Mouse (Mus musculus) intestine, embryonic 14.5 days (tissue): ENCODE measurements around the gene Sbk3. TPM values are rescaled to one million over a fixed set of nuclear protein-coding genes. Genes with fewer than 3 reads are reported as not detected.

Experiments
- ATAC-seq: fragments of 200-750 bp; cut with Nextera tagmentation; replicated peaks from 2 replicates; pipeline ENCODE4 v1.8.0; 2017; ENCODE audit warnings: low read depth, moderate number of reproducible peaks, moderate TSS enrichment, moderate library complexity; ENCODE audit not compliant: low FRiP score, low TSS enrichment
- DNase-seq: peaks from one replicate; pipeline ENCODE4 v3.0.0-alpha.2; 2018; ENCODE audit warnings: low spot score
- H3K27ac ChIP-seq: fragments of 300-500 bp; sonication (generic); 2 replicates; pipeline ENCODE4 v1.5.1; 2014; ENCODE audit warnings: low read depth, mild to moderate bottlenecking, control low read depth
- H3K27me3 ChIP-seq: fragments of 300-500 bp; sonication (generic); replicated peaks from 2 replicates; pipeline ENCODE4 v1.6.1; 2014; ENCODE audit warnings: low read length, control low read depth; ENCODE audit not compliant: control insufficient read depth, insufficient read depth
- H3K36me3 ChIP-seq: fragments of 300-500 bp; sonication (generic); 2 replicates; pipeline ENCODE4 v1.6.1; 2014; ENCODE audit warnings: low read length, control low read depth; ENCODE audit not compliant: control insufficient read depth, insufficient read depth
- H3K4me1 ChIP-seq: fragments of 300-500 bp; sonication (generic); replicated peaks from 2 replicates; pipeline ENCODE4 v1.6.1; 2014; ENCODE audit warnings: low read length, control low read depth, mixed read lengths; ENCODE audit not compliant: control insufficient read depth, insufficient read depth
- H3K4me2 ChIP-seq: fragments of 300-500 bp; sonication (generic); 2 replicates; pipeline ENCODE4 v1.6.1; 2014; ENCODE audit warnings: low read length
- H3K4me3 ChIP-seq: fragments of 300-500 bp; sonication (generic); 2 replicates; pipeline ENCODE4 v1.5.1; 2014; ENCODE audit warnings: low read depth, low read length, control low read depth, mixed read lengths
- H3K9ac ChIP-seq: fragments of 300-500 bp; sonication (generic); 2 replicates; pipeline ENCODE4 v1.6.1; 2014; ENCODE audit warnings: mild to moderate bottlenecking, low read length
- H3K9me3 ChIP-seq: fragments of 300-500 bp; sonication (generic); 2 replicates; pipeline ENCODE4 v1.6.1; 2016; ENCODE audit warnings: low read length, control low read depth; ENCODE audit not compliant: control insufficient read depth
- WGBS: fragments of 180-500 bp; shearing (Covaris S2); extraction: QIAGEN DNeasy Blood & Tissue Kit; methylation state at CpG from one replicate; pipeline ENCODE4 v1.1.7; 2014; 5-methylcytosine and 5-hydroxymethylcytosine counted together
- polyA plus RNA-seq: library from polyadenylated mRNA; unstranded; fragments of >200 nt; fragmentation: Nextera tagmentation; extraction: Ambion mirVana; gene quantifications from 2 replicates; pipeline ENCODE4 v1.2.1, GENCODE M21; 2014

Gene Sbk3
- polyA plus RNA-seq, 1 experiment from 2014 or later: not detected

DNA sequence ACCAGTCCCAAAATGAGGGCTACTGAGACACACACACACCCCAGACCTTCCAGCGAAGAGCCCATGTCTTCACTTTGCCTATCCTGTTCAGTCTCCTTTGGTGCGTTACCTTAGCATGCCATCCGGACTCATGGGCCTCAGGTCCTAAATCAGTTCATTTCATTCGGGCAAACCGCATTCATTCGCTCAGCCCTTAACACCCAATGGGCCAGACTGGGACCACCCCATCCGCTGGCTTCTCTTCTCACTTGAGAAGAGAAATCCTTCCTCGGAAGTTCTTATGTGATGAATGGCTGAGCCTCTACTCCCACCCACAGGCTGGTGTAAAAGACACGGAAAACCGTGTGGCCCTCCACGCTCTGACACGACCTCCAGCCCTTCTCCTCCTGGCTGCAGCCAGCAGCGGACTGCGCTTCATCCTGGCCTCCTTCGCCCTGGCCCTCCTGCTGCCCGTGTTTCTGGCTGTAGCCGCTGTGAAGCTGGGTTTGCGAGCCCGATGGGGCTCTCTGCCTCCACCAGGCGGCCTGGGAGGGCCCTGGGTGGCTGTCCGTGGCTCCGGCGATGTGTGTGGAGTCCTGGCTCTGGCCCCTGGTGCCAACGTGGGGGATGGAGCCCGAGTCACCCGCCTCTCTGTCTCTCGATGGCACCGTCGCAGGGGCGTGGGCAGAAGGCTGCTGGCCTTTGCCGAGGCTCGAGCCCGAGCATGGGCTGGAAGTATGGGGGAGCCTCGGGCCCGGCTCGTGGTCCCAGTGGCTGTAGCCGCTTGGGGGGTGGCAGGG lies 47.2 kb downstream of the Sbk3 start:
- H3K9ac ChIP-seq: peak overlapping the region; percentile 34
- peaks cover 53% of the 10 kb centered on the region for H3K4me1 ChIP-seq
- peaks cover 23% of the 10 kb centered on the region for H3K36me3 ChIP-seq
- DNase-seq (peak; percentile 71), ATAC-seq (no peak)
- no peaks in the 10 kb centered on the region for H3K9me3 ChIP-seq
- peak overlapping the region; percentile 95 for H3K27ac ChIP-seq
- peak overlapping the region; percentile 72 for H3K4me2 ChIP-seq
- no peaks in the 10 kb centered on the region for H3K27me3 ChIP-seq
- 7% methylated on average over 37 of the region's 37 CpGs for whole genome bisulfite sequencing
- H3K4me3 ChIP-seq: peak overlapping the region; percentile 19

DNA sequence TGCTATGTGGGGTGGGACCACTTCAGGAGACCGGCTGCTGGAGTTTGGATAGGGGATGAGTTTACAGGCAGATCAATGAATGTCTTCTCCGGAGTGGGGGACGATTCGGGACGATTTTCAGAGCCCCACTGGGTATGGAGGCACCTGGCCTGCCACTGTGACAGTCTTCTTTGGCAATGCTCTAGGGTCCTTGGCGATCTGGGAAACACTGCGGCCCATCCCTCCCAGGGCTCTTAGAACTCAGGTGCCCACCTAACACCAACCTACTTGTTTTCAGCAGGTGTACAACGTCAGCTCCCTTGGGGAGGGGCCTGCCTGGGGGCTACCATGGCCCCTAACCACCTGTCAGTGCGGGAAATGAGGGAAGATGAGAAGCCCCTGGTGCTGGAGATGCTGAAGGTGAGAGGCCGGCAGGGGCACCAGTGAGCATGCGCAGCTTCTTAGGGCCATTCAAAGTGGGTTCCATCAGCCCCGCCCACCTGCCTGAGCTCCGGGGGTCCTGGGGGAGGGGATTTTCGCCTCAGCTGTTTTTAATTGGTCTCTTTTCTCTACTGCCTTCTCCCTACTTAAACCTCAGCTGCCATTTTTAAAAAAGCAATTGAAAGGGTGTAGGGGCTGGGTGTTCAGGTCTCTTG lies 47.9 kb downstream of the Sbk3 start:
- whole genome bisulfite sequencing: under 1% methylated on average over 14 of the region's 14 CpGs
- H3K27ac ChIP-seq: peak overlapping the region; percentile 95
- peak overlapping the region; percentile 19 for H3K4me3 ChIP-seq
- H3K36me3 ChIP-seq: peaks cover 29% of the 10 kb centered on the region
- DNase-seq (peak; percentile 77), ATAC-seq (peak; percentile 16; the same call in 1 of the 2 replicates)
- H3K4me2 ChIP-seq: peak overlapping the region; percentile 72
- no peaks in the 10 kb centered on the region for H3K27me3 ChIP-seq
- peak overlapping the region; percentile 34 for H3K9ac ChIP-seq
- peaks cover 53% of the 10 kb centered on the region for H3K4me1 ChIP-seq
- H3K9me3 ChIP-seq: no peaks in the 10 kb centered on the region

DNA sequence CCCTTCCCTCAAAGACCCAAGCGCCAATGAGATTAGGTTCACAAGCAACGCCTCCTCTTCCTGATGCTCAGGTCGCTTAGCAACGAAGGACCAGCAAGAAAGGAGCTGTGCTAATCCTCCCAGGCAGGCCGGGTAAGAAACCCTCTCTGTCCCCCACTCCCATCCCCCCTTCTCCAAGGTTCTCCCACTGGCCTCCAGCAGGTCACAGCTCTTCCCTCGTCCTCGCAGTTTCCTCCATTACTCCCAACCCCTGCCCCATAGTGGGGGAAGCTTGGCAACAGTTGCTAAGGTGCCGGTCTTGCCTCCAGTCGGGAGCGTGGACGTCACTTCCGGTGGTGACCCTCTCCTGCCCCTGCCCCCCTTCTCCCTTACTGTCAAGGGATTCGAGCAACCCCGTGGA lies 48.5 kb downstream of the Sbk3 start:
- no peaks in the 10 kb centered on the region for H3K27me3 ChIP-seq
- 1% methylated on average over 14 of the region's 14 CpGs for WGBS
- peak; percentile 87 for DNase-seq
- peaks cover 50% of the 10 kb centered on the region for H3K4me1 ChIP-seq
- no peaks in the 10 kb centered on the region for H3K9me3 ChIP-seq
- peak overlapping the region; percentile 72 for H3K4me2 ChIP-seq
- H3K9ac ChIP-seq: no peak overlapping the region
- ATAC-seq: peak; percentile 65
- peak overlapping the region; percentile 66 for H3K27ac ChIP-seq
- peaks cover 34% of the 10 kb centered on the region for H3K36me3 ChIP-seq
- H3K4me3 ChIP-seq: peak overlapping the region; percentile 19

DNA sequence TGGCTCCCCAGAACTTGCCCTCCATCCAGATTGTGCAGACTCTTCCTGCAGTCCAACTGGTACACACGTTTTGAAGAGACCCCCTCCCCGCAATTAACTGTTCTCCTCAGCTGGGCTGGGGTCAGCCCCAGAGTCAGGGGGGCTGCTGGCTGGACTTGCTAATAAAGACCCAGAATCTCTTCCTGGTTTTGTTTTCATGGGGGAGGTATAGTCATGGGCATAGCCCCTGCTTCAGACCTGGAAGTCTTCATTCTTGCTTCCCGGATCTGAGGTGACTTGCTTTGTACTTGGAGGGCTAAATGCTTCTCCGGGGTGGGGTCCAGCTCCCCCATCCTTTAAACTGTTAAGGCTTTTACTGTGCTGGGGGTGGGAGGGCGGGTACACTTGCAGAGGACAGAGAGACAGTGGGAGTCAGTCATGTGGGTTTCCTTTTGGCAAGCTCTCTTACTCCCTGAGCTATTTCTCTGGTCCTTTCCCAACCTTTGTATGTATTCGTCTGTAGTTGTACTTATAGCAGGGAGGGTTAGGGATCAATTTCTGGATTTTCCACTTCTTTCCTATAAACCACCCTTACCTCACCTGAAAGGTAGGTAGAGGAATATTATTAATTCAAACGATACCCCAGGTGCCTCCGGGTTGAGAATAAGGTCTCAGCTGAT lies 49.0 kb downstream of the Sbk3 start, which contains the start of gene Nat14:
Gene Nat14, plus strand, starts transcription at position 205 of the 659 bp plus-strand sequence.
- WGBS: 30% methylated on average over 8 of the region's 8 CpGs
- Histone ChIP-seq H3K9ac (0 out of 2 replicates have a peak within 1 kb of the TSS, but pooled peaks have one; percentile 6), H3K27ac (peak within 1 kb of the TSS; percentile 66), H3K9me3 (no peaks in the 10 kb centered on the region), H3K4me1 (peaks cover 48% of the 10 kb centered on the region), H3K36me3 (peaks cover 37% of the 10 kb centered on the region), H3K4me2 (peak within 1 kb of the TSS; percentile 72), H3K27me3 (no peaks in the 10 kb centered on the region), H3K4me3 (peak within 1 kb of the TSS; percentile 19)
- DNase-seq (no peak), ATAC-seq (no peak)

DNA sequence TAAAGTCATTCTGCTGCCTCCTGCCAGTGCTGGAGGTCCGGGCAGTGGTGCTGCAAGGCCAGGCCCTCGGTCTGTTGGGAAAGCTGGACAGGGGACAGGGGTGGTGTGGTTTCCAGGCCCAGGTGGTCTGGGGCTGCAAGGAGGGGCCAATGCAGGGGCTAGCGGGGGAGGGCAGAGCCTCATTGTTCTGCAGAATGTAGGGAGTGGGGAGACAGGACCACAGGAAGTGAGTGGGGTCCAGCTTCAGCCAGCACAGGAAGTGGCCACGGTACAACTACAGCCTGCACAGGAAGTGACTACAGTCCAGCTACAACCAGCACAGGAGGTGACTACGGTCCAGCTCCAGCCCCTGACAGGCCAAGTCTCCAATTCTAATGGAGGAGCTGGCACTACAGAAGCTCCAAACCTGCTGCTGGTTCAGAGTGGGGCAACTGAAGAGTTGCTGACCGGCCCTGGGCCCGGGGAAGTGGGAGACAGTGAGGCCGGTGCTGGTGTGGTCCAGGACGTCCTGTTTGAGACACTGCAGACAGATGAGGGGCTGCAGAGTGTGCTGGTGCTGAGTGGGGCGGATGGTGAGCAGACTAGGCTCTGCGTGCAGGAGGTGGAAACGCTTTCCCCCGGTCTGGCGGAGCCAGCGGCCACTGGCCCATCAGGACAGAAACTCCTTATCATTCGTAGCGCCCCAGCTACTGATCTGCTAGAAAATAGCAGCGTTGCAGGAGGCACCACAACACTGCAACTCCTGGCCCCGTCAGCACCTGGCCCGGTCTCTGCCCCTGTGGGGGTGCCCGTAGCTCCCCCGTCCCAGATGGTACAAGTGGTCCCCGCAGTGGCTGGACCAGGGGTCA lies 49.8 kb downstream of the Sbk3 start:
- Histone ChIP-seq H3K27me3 (no peaks in the 10 kb centered on the region), H3K4me3 (no peak overlapping the region), H3K27ac (peak overlapping the region; percentile 51; the same call in 1 of the 2 replicates), H3K36me3 (peaks cover 37% of the 10 kb centered on the region), H3K4me1 (peaks cover 47% of the 10 kb centered on the region), H3K9me3 (no peaks in the 10 kb centered on the region), H3K9ac (no peak overlapping the region), H3K4me2 (no peak overlapping the region)
- 55% methylated on average over 23 of the region's 23 CpGs for WGBS
- ATAC-seq: no peak
- no peak for DNase-seq

- Histone ChIP-seq H3K4me2 (no peak overlapping the region), H3K9me3 (no peaks in the 10 kb centered on the region), H3K36me3 (peaks cover 37% of the 10 kb centered on the region), H3K4me3 (no peak overlapping the region), H3K27ac (peak overlapping the region; percentile 51; the same call in 1 of the 2 replicates), H3K9ac (no peak overlapping the region), H3K27me3 (no peaks in the 10 kb centered on the region), H3K4me1 (peaks cover 44% of the 10 kb centered on the region)
- 89% methylated on average over 19 of the region's 19 CpGs for WGBS
- no peak for ATAC-seq
- DNase-seq: no peak
Observed at GRCm38 (mm10) chr7:4920496-4920895, 50.5 kb downstream of the Sbk3 start.

GRCm38 (mm10) chr7:4919971-4920370 lies 51.0 kb downstream of the Sbk3 start:
- H3K9ac ChIP-seq: no peak overlapping the region
- H3K27me3 ChIP-seq: no peaks in the 10 kb centered on the region
- peaks cover 39% of the 10 kb centered on the region for H3K4me1 ChIP-seq
- no peak overlapping the region for H3K4me2 ChIP-seq
- H3K9me3 ChIP-seq: no peaks in the 10 kb centered on the region
- H3K36me3 ChIP-seq: peaks cover 37% of the 10 kb centered on the region
- ATAC-seq: no peak
- no peak overlapping the region for H3K27ac ChIP-seq
- no peak overlapping the region for H3K4me3 ChIP-seq
- 88% methylated on average over 21 of the region's 21 CpGs for WGBS
- DNase-seq: no peak

DNA sequence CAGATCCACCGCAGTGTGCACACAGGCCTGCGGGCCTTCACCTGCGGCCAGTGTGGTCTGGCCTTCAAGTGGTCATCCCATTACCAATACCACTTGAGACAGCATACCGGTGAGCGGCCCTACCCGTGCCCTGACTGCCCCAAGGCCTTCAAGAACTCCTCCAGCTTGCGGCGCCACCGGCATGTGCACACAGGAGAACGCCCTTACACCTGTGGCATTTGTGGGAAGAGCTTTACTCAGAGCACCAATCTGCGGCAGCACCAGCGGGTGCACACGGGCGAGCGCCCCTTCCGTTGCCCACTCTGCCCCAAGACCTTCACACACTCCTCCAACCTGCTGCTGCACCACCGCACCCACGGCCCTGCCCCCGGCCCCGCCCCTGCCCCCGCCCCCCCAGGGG lies 51.9 kb downstream of the Sbk3 start:
- H3K4me1 ChIP-seq: peaks cover 35% of the 10 kb centered on the region
- DNase-seq: no peak
- H3K9ac ChIP-seq: no peak overlapping the region
- no peaks in the 10 kb centered on the region for H3K9me3 ChIP-seq
- ATAC-seq: no peak
- 84% methylated on average over 21 of the region's 21 CpGs for WGBS
- H3K4me2 ChIP-seq: no peak overlapping the region
- peaks cover 37% of the 10 kb centered on the region for H3K36me3 ChIP-seq
- H3K27me3 ChIP-seq: no peaks in the 10 kb centered on the region
- no peak overlapping the region for H3K4me3 ChIP-seq
- no peak overlapping the region for H3K27ac ChIP-seq
